Comparison of ENCODE assay signal across 5 mouse cellular contexts in genomic region chrX:71361793-71362192, GRCm38 (mm10). TPM values are rescaled to one million over a fixed set of nuclear protein-coding genes. Genes with fewer than 3 reads are reported as not detected.
DNase-seq lines count a peak whose midpoint lies in the region; ATAC-seq and TF ChIP-seq lines count a peak whose summit lies in the region.
"Not testable (repeated sequence)": the region's sequence is repeated elsewhere in the genome, so short reads cannot be mapped to it uniquely, and the experiment has no call there.

No protein-coding gene starts in this region.

- not testable (repeated sequence) for TF ChIP-seq CTCF in liver, postnatal 0 days (IDR thresholded peaks at IDR 0.05; ENCODE audit: low read depth)

- not testable (repeated sequence) for TF ChIP-seq EP300 in liver, postnatal 0 days (IDR thresholded peaks at IDR 0.05; ENCODE audit: low read depth)

- H3K27me3 ChIP-seq in liver, postnatal 0 days (ENCODE audit: insufficient read depth, low read length), result not testable (repeated sequence)

- not testable (repeated sequence) for H3K9me3 ChIP-seq in liver, postnatal 0 days (ENCODE audit: low read length)

- DNase-seq in A20 (ENCODE audit: low read depth, low spot score), result peak; percentile 72
- DNase-seq in R1 (ENCODE audit: low read depth, low spot score), result peak; percentile 53
- peak; percentile 34 for DNase-seq in c-Kit-negative CD71-positive TER-119-positive erythroid progenitor cells, embryonic 14.5 days (ENCODE audit: low read depth, low spot score)
- peak; percentile 41 for DNase-seq in liver
- peak; percentile 13 for DNase-seq in liver, postnatal 0 days

- not testable (repeated sequence) for H3K36me3 ChIP-seq in liver, postnatal 0 days (replicated peaks; ENCODE audit: insufficient read depth, low read length)

- not testable (repeated sequence) for H3K4me2 ChIP-seq in liver, postnatal 0 days (ENCODE audit: low read depth, low read length)

- 89% methylated on average over 10 of the region's 10 CpGs for WGBS in liver, postnatal 0 days (ENCODE audit: insufficient replicate concordance)

- not testable (repeated sequence) for H3K4me1 ChIP-seq in liver, postnatal 0 days (ENCODE audit: insufficient read depth)

- H3K9ac ChIP-seq in liver, postnatal 0 days (replicated peaks), result not testable (repeated sequence)

- not testable (repeated sequence) for H3K27ac ChIP-seq in liver, postnatal 0 days (ENCODE audit: low read depth)

- ATAC-seq in liver, postnatal 0 days, result not testable (repeated sequence)

- H3K4me3 ChIP-seq in liver, postnatal 0 days (ENCODE audit: low read depth, low read length), result not testable (repeated sequence)

RNA-seq across cellular contexts. Expression of gene Mtmr1, which starts 2.8 kb away (rescaled TPM):
- 4.6 and 5.3 TPM in 2 replicates for polyA plus RNA-seq in liver, postnatal 0 days (2015; fragmentation: Nextera tagmentation; extraction: Ambion mirVana)

Comparison
In these comparisons a context has a peak if more than half of its experiments do, and no peak if none do; other contexts are left out.
1. DNase-seq: peak in every context shown above with its lines; median percentile 72 in A20; 53 in R1; 41 in liver; 34 in c-Kit-negative CD71-positive TER-119-positive erythroid progenitor cells, embryonic 14.5 days; 13 in liver, postnatal 0 days.